Mouse (Mus musculus) midbrain, postnatal 0 days (tissue): ENCODE measurements at regions not wholly inside any gene's neighbourhood (a gene's known extent, or its start where the extent isn't known, plus 50 kb on each side); places are given as distances from the start of the nearest gene placed in this dataset.

Experiments used
- ATAC-seq: fragments of 200-750 bp; cut with Nextera tagmentation; 2 replicates; pipeline ENCODE4 v1.8.0; 2017; ENCODE audit warnings: moderate number of reproducible peaks, mild to moderate bottlenecking, moderate TSS enrichment, moderate library complexity; ENCODE audit not compliant: low FRiP score
- DNase-seq: peaks from one replicate; pipeline ENCODE4 v3.0.0-alpha.2; 2015; ENCODE audit warnings: low spot score
- H3K27ac ChIP-seq: fragments of 300-500 bp; sonication (generic); 2 replicates; pipeline ENCODE4 v1.5.1; 2014; ENCODE audit warnings: low read depth, mild to moderate bottlenecking, low read length, mixed read lengths
- H3K27me3 ChIP-seq: fragments of 300-500 bp; sonication (generic); 2 replicates; pipeline ENCODE4 v1.6.1; 2014; ENCODE audit warnings: low read length, control low read depth, mixed read lengths; ENCODE audit not compliant: insufficient read depth
- H3K36me3 ChIP-seq: fragments of 300-500 bp; sonication (generic); 2 replicates; pipeline ENCODE4 v1.6.1; 2014; ENCODE audit warnings: low read length, control low read depth, mixed read lengths; ENCODE audit not compliant: insufficient read depth
- H3K4me1 ChIP-seq: fragments of 300-500 bp; sonication (generic); 2 replicates; pipeline ENCODE4 v1.6.1; 2014; ENCODE audit warnings: mild to moderate bottlenecking, control low read depth, antibody characterized with exemption, low read length, mixed read lengths; ENCODE audit not compliant: insufficient read depth
- H3K4me2 ChIP-seq: fragments of 300-500 bp; sonication (generic); 2 replicates; pipeline ENCODE4 v1.6.1; 2014; ENCODE audit warnings: low read depth, mild to moderate bottlenecking, low read length, mixed read lengths; ENCODE audit not compliant: poor library complexity, severe bottlenecking
- H3K4me3 ChIP-seq: fragments of 300-500 bp; sonication (generic); 2 replicates; pipeline ENCODE4 v1.5.1; 2014; ENCODE audit warnings: low read depth, mild to moderate bottlenecking, low read length, moderate library complexity
- H3K9ac ChIP-seq: fragments of 300-500 bp; sonication (generic); replicated peaks from 2 replicates; pipeline ENCODE4 v1.6.1; 2014; ENCODE audit warnings: mild to moderate bottlenecking, low read length, moderate library complexity, mixed read lengths; ENCODE audit not compliant: poor library complexity, severe bottlenecking
- H3K9me3 ChIP-seq: fragments of 300-500 bp; sonication (generic); 2 replicates; pipeline ENCODE4 v1.6.1; 2016; ENCODE audit warnings: low read length, control low read depth
- CTCF ChIP-seq: IDR thresholded peaks from 2 replicates; pipeline ENCODE4 v1.5.1; 2016; ENCODE audit warnings: antibody characterized with exemption, mild to moderate bottlenecking
- WGBS: fragments of 180-500 bp; shearing (Covaris S2); extraction: QIAGEN DNeasy Blood & Tissue Kit; methylation state at CpG from one replicate; pipeline ENCODE4 v1.1.7; 2014; 5-methylcytosine and 5-hydroxymethylcytosine counted together

- Histone ChIP-seq H3K4me2 (no peak overlapping the region), H3K9me3 (no peaks in the 10 kb centered on the region), H3K27ac (no peak overlapping the region), H3K4me1 (no peaks in the 10 kb centered on the region), H3K36me3 (no peaks in the 10 kb centered on the region), H3K9ac (no peak overlapping the region), H3K4me3 (no peak overlapping the region), H3K27me3 (no peaks in the 10 kb centered on the region)
- ATAC-seq = no peak
- no peak for DNase-seq
- TF ChIP-seq CTCF = no peak
- WGBS = 86% methylated on average over 2 of the region's 2 CpGs
Observed at GRCm38 (mm10) chr5:97619890-97620289, 163.1 kb upstream of the Gk2 start.

- H3K9ac ChIP-seq = no peak overlapping the region
- 90% methylated on average over 4 of the region's 4 CpGs for WGBS
- no peak overlapping the region for H3K27ac ChIP-seq
- no peaks in the 10 kb centered on the region for H3K27me3 ChIP-seq
- ATAC-seq (no peak), DNase-seq (no peak)
- no peak overlapping the region for H3K4me2 ChIP-seq
- no peaks in the 10 kb centered on the region for H3K36me3 ChIP-seq
- H3K4me3 ChIP-seq = no peak overlapping the region
- no peak for TF ChIP-seq CTCF
- no peaks in the 10 kb centered on the region for H3K9me3 ChIP-seq
- no peaks in the 10 kb centered on the region for H3K4me1 ChIP-seq
Observed at GRCm38 (mm10) chr5:97618411-97618810, 161.6 kb upstream of the Gk2 start.

- TF ChIP-seq CTCF = no peak
- H3K9ac ChIP-seq = no peak overlapping the region
- DNase-seq = no peak
- no peak overlapping the region for H3K4me2 ChIP-seq
- WGBS = 72% methylated on average over 6 of the region's 6 CpGs
- H3K9me3 ChIP-seq = no peaks in the 10 kb centered on the region
- H3K4me1 ChIP-seq = no peaks in the 10 kb centered on the region
- H3K4me3 ChIP-seq = no peak overlapping the region
- ATAC-seq = no peak
- no peaks in the 10 kb centered on the region for H3K27me3 ChIP-seq
- no peak overlapping the region for H3K27ac ChIP-seq
- H3K36me3 ChIP-seq = no peaks in the 10 kb centered on the region
Observed at GRCm38 (mm10) chr5:97602176-97602575, 145.4 kb upstream of the Gk2 start.

GRCm38 (mm10) chr5:97601384-97601783, 144.6 kb upstream of the Gk2 start:
- H3K9ac ChIP-seq = no peak overlapping the region
- ATAC-seq (no peak), DNase-seq (no peak)
- H3K4me1 ChIP-seq = no peaks in the 10 kb centered on the region
- H3K27me3 ChIP-seq = no peaks in the 10 kb centered on the region
- WGBS = 77% methylated on average over 2 of the region's 2 CpGs
- H3K27ac ChIP-seq = no peak overlapping the region
- no peak for TF ChIP-seq CTCF
- H3K4me2 ChIP-seq = no peak overlapping the region
- no peak overlapping the region for H3K4me3 ChIP-seq
- no peaks in the 10 kb centered on the region for H3K36me3 ChIP-seq
- H3K9me3 ChIP-seq = no peaks in the 10 kb centered on the region

- H3K27ac ChIP-seq = no peak overlapping the region
- H3K4me1 ChIP-seq = no peaks in the 10 kb centered on the region
- ATAC-seq (no peak), DNase-seq (peak; percentile 41)
- no peak overlapping the region for H3K9ac ChIP-seq
- H3K27me3 ChIP-seq = no peaks in the 10 kb centered on the region
- 82% methylated on average over 9 of the region's 9 CpGs for WGBS
- H3K4me2 ChIP-seq = no peak overlapping the region
- TF ChIP-seq CTCF = peak; percentile 54
- H3K9me3 ChIP-seq = no peaks in the 10 kb centered on the region
- H3K4me3 ChIP-seq = no peak overlapping the region
- H3K36me3 ChIP-seq = no peaks in the 10 kb centered on the region
Observed at GRCm38 (mm10) chr5:97598741-97599140, 141.9 kb upstream of the Gk2 start.

- ATAC-seq = no peak
- Histone ChIP-seq H3K36me3 (no peaks in the 10 kb centered on the region), H3K4me3 (no peak overlapping the region), H3K27me3 (no peaks in the 10 kb centered on the region), H3K4me2 (no peak overlapping the region), H3K9me3 (no peaks in the 10 kb centered on the region), H3K9ac (no peak overlapping the region), H3K27ac (no peak overlapping the region), H3K4me1 (no peaks in the 10 kb centered on the region)
- WGBS = 73% methylated on average over 2 of the region's 2 CpGs
- no peak for TF ChIP-seq CTCF
- peak; percentile 68 for DNase-seq
Observed at GRCm38 (mm10) chr5:97595916-97596315, 139.1 kb upstream of the Gk2 start.
